Mouse (Mus musculus) liver, adult 2 months (tissue): ENCODE measurements around the gene Prr12.

Source experiments
- CTCF ChIP-seq: fragments of 200-500 bp; IDR thresholded peaks from 2 replicates; pipeline ENCODE4 v1.5.1; 2011; ENCODE audit warnings: low read depth, low read length, control low read depth
- POLR2A ChIP-seq: fragments of 200-500 bp; IDR thresholded peaks from 2 replicates; pipeline ENCODE4 v1.6.1; 2011; ENCODE audit warnings: low read length, control low read depth; ENCODE audit not compliant: insufficient read depth; ENCODE audit errors: extremely low read depth

GRCm38 (mm10) chr7:45077829-45078228 is 25.1 kb upstream of the Prr12 start:
- TF ChIP-seq POLR2A (no peak), CTCF (no peak)
